ENCODE assay signal across 23 mouse cellular contexts in the genomic region with DNA sequence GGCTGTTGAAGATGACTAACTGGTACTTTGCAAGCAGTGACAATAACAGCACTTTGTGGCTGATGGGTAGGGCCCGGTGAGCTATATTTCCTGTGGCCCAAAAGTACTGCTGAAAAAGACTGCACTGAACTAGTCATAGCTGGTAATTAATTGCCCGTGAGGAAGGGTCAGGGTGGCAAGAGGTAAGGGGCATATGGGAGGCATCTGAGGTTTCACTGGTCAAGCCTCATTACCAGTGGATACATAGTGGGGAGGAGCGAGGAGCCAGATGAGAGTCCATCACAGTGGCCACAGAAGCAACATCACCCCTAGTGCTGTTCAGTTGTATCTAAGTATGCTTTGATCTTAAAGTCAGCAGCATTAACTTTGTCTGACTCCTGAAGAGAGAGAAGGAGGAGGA. TPM values are rescaled to one million over a fixed set of nuclear protein-coding genes. Genes with fewer than 3 reads are reported as not detected.
DNase-seq lines count a peak whose midpoint lies in the region; ATAC-seq and TF ChIP-seq lines count a peak whose summit lies in the region.
"Had no signal": no experiment of that assay in that cellular context is flagged by ENCODE, and none has a peak within 500 bp of the region (broad histone marks: within the 10 kb centered on the region; RNA-seq: fewer than 3 reads in every experiment).

No protein-coding gene starts in this region.

- peak; percentile 19; the same call in 1 of the 2 replicates for ATAC-seq in kidney, embryonic 15.5 days (replicated peaks; ENCODE audit: low FRiP score)
- no peak for ATAC-seq in kidney, postnatal 0 days (replicated peaks; ENCODE audit: low FRiP score, low read depth)
- ATAC-seq: activated CD4-positive, CD25-positive, alpha-beta regulatory T cell, adult 4 months; forebrain, embryonic 13.5 days; forebrain, embryonic 15.5 days; forebrain, postnatal 0 days had no signal

- no peak for TF ChIP-seq CTCF in kidney, postnatal 0 days (IDR thresholded peaks at IDR 0.05; ENCODE audit: low read depth)

- H3K27me3 ChIP-seq in kidney, embryonic 15.5 days: no peaks in the 10 kb centered on the region
- no peaks in the 10 kb centered on the region for H3K27me3 ChIP-seq in kidney, postnatal 0 days (ENCODE audit: insufficient read depth, low read length)
- H3K27me3 ChIP-seq: embryonic facial prominence, embryonic 12.5 days; forebrain, embryonic 15.5 days had no signal

- no peaks in the 10 kb centered on the region for H3K9me3 ChIP-seq in kidney, embryonic 15.5 days (replicated peaks)
- H3K9me3 ChIP-seq in kidney, postnatal 0 days (replicated peaks; ENCODE audit: low read length): no peaks in the 10 kb centered on the region
- H3K9me3 ChIP-seq: embryonic facial prominence, embryonic 10.5 days; embryonic facial prominence, embryonic 12.5 days; forebrain, embryonic 13.5 days; forebrain, embryonic 15.5 days had no signal

- H3K4me2 ChIP-seq in kidney, embryonic 15.5 days: no peak overlapping the region
- H3K4me2 ChIP-seq in kidney, postnatal 0 days (ENCODE audit: low read length): no peak overlapping the region
- H3K4me2 ChIP-seq: embryonic facial prominence, embryonic 12.5 days; forebrain, embryonic 13.5 days; forebrain, embryonic 15.5 days had no signal

- H3K27ac ChIP-seq in kidney, embryonic 15.5 days: no peak overlapping the region
- no peak overlapping the region for H3K27ac ChIP-seq in kidney, postnatal 0 days
- H3K27ac ChIP-seq: embryonic facial prominence, embryonic 10.5 days; embryonic facial prominence, embryonic 12.5 days; forebrain, embryonic 13.5 days; forebrain, embryonic 15.5 days had no signal

- peaks cover 28% of the 10 kb centered on the region for H3K4me1 ChIP-seq in kidney, embryonic 15.5 days
- H3K4me1 ChIP-seq in kidney, postnatal 0 days (replicated peaks; ENCODE audit: insufficient read depth, low read length): peaks cover 11% of the 10 kb centered on the region

- WGBS in kidney, embryonic 15.5 days: 41% methylated on average over 3 of the region's 3 CpGs
- WGBS in kidney, postnatal 0 days: 43% methylated on average over 3 of the region's 3 CpGs

- no peaks in the 10 kb centered on the region for H3K36me3 ChIP-seq in kidney, embryonic 15.5 days
- H3K36me3 ChIP-seq in kidney, postnatal 0 days (ENCODE audit: insufficient read depth, low read length): no peaks in the 10 kb centered on the region
- H3K36me3 ChIP-seq: embryonic facial prominence, embryonic 10.5 days; embryonic facial prominence, embryonic 12.5 days; forebrain, embryonic 15.5 days had no signal

- DNase-seq in kidney, postnatal 36 days: no peak
- peak; percentile 87 for DNase-seq in kidney, postnatal 0 days (ENCODE audit: low spot score)
- no peak for DNase-seq in kidney, postnatal 25 days
- no peak for DNase-seq in testis, postnatal 10 days (ENCODE audit: low spot score)
- DNase-seq: adrenal gland, adult 8-10 months; adrenal gland, postnatal 14 days; adrenal gland, postnatal 36 days; cerebellum, adult 11-12 months; cerebellum, adult 2 months; cerebellum, adult 9-10 months; cerebellum, postnatal 10 days; cerebellum, postnatal 25 days; forebrain, postnatal 0 days had no signal

- no peak overlapping the region for H3K9ac ChIP-seq in kidney, embryonic 15.5 days
- H3K9ac ChIP-seq in kidney, postnatal 0 days (ENCODE audit: low read depth, low read length): no peak overlapping the region
- H3K9ac ChIP-seq: embryonic facial prominence, embryonic 12.5 days; forebrain, embryonic 13.5 days; forebrain, embryonic 15.5 days; forebrain, postnatal 0 days had no signal

- no peak overlapping the region for H3K4me3 ChIP-seq in kidney, embryonic 15.5 days (replicated peaks)
- H3K4me3 ChIP-seq in kidney, postnatal 0 days (replicated peaks; ENCODE audit: low read depth, low read length): no peak overlapping the region
- H3K4me3 ChIP-seq: embryonic facial prominence, embryonic 10.5 days; embryonic facial prominence, embryonic 12.5 days; forebrain, embryonic 13.5 days; forebrain, embryonic 15.5 days had no signal

RNA-seq across cellular contexts. Expression of a gene that starts 2.7 kb away (rescaled TPM):
- 14.5 and 17.8 TPM in 2 replicates for polyA plus RNA-seq in kidney, embryonic 15.5 days (2015; fragmentation: Nextera tagmentation; extraction: Ambion mirVana)
- 9.8 and 10.7 TPM in 2 replicates for polyA plus RNA-seq in kidney, postnatal 0 days (2015; fragmentation: Nextera tagmentation; extraction: Ambion mirVana)
- polyA plus RNA-seq: C2C12 had no signal

RNA-seq across cellular contexts. Expression of a gene that starts 42.5 kb away (rescaled TPM):
- not detected in 2 replicates for polyA plus RNA-seq in kidney, embryonic 15.5 days (2015; fragmentation: Nextera tagmentation; extraction: Ambion mirVana)
- polyA plus RNA-seq in kidney, postnatal 0 days (2015; fragmentation: Nextera tagmentation; extraction: Ambion mirVana): not detected in 2 replicates
- polyA plus RNA-seq: activated CD4-positive, CD25-positive, alpha-beta regulatory T cell, adult 4 months; C2C12; cerebellum, adult 2 months; cortical plate, adult 2 months; embryonic facial prominence, embryonic 10.5 days; embryonic facial prominence, embryonic 12.5 days; embryonic facial prominence, embryonic 14.5 days; forebrain, embryonic 11.5 days; forebrain, embryonic 13.5 days; forebrain, embryonic 15.5 days; forebrain, postnatal 0 days had no signal
